Mouse (Mus musculus): ENCODE measurements at regions not wholly inside any gene's neighbourhood (a gene's known extent, or its start where the extent isn't known, plus 50 kb on each side); places are given as distances from the start of the nearest gene placed in this dataset.

DNA sequence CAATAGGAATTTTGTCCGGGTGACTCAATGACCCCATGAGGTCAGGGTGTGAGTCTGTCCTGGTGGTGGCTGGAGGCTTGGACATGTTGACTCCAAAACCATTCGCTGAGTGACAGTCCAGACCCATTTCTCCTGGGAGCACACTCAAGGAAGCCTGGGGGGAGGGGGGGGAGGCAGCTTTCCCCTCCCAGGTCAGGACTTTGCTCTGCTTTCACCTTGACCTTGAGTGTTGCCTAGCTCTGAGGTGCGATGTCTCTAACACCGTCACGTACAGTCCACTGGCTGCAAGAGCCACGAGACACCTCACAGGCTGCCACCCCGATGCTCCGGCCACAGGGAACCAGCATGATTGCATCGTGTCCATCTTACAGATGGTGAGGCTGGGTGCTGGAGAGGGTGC, 127.3 kb upstream of the A430005L14Rik start:
- TF ChIP-seq CTCF (IDR thresholded peaks at IDR 0.05; ENCODE audit: low read depth): no peak
- TF ChIP-seq EP300 (IDR thresholded peaks at IDR 0.05; ENCODE audit: low read depth): no peak
